Mouse (Mus musculus): Measurements from ENCODE around the gene Dapl1. TPM values are rescaled to one million over a fixed set of nuclear protein-coding genes. Genes with fewer than 3 reads are reported as not detected.

Gene Dapl1
- polyA plus RNA-seq (2015; fragmentation: Nextera tagmentation; extraction: Ambion mirVana): 5.3 and 5.4 TPM in 2 replicates

GRCm38 (mm10) chr2:59484438-59484837, at the start of gene Dapl1:
TSS of gene Dapl1 (plus strand) at chr2:59484653.
- Histone ChIP-seq H3K27me3 (ENCODE audit: control insufficient read depth, insufficient read depth, low read depth, low read length) (no peaks in the 10 kb centered on the region), H3K9me3 (ENCODE audit: control insufficient read depth, low read length) (no peaks in the 10 kb centered on the region), H3K4me3 (ENCODE audit: low read length) (no peak within 1 kb of the TSS), H3K36me3 (ENCODE audit: control insufficient read depth, insufficient read depth, low read length) (no peaks in the 10 kb centered on the region), H3K4me2 (ENCODE audit: low read depth, low read length) (no peak within 1 kb of the TSS), H3K4me1 (replicated peaks; ENCODE audit: control insufficient read depth, insufficient read depth, low read length) (peaks cover 8% of the 10 kb centered on the region; the same call in 1 of the 2 replicates), H3K27ac (ENCODE audit: low read length) (peak within 1 kb of the TSS; percentile 33), H3K9ac (ENCODE audit: low read length) (no peak within 1 kb of the TSS)
- 58% methylated on average over 9 of the region's 9 CpGs for WGBS
- ATAC-seq (ENCODE audit: low read depth): peak; percentile 23; the same call in 1 of the 2 replicates

- 0 out of 2 replicates have a peak, but pooled peaks cover 2% of the 10 kb centered on the region for H3K9me3 ChIP-seq (ENCODE audit: control insufficient read depth, low read length)
- no peak overlapping the region for H3K4me3 ChIP-seq (ENCODE audit: low read length)
- H3K36me3 ChIP-seq (ENCODE audit: control insufficient read depth, insufficient read depth, low read length): no peaks in the 10 kb centered on the region
- ATAC-seq (ENCODE audit: low read depth): no peak
- no peak overlapping the region for H3K9ac ChIP-seq (ENCODE audit: low read length)
- peaks cover 14% of the 10 kb centered on the region for H3K4me1 ChIP-seq (replicated peaks; ENCODE audit: control insufficient read depth, insufficient read depth, low read length)
- H3K27ac ChIP-seq (ENCODE audit: low read length): no peak overlapping the region
- H3K4me2 ChIP-seq (ENCODE audit: low read depth, low read length): no peak overlapping the region
- 88% methylated on average over 9 of the region's 9 CpGs for WGBS
- no peaks in the 10 kb centered on the region for H3K27me3 ChIP-seq (ENCODE audit: control insufficient read depth, insufficient read depth, low read depth, low read length)
Observed at GRCm38 (mm10) chr2:59434820-59435219, 49.6 kb upstream of the Dapl1 start.

- Histone ChIP-seq H3K27me3 (ENCODE audit: control insufficient read depth, insufficient read depth, low read depth, low read length) (no peaks in the 10 kb centered on the region), H3K4me3 (ENCODE audit: low read length) (peak overlapping the region; percentile 38), H3K4me1 (replicated peaks; ENCODE audit: control insufficient read depth, insufficient read depth, low read length) (peaks cover 18% of the 10 kb centered on the region), H3K9ac (ENCODE audit: low read length) (0 out of 2 replicates have a peak overlapping the region, but pooled peaks have one; percentile 45), H3K27ac (ENCODE audit: low read length) (peak overlapping the region; percentile 70), H3K4me2 (ENCODE audit: low read depth, low read length) (peak overlapping the region; percentile 55), H3K9me3 (ENCODE audit: control insufficient read depth, low read length) (0 out of 2 replicates have a peak, but pooled peaks cover 2% of the 10 kb centered on the region), H3K36me3 (ENCODE audit: control insufficient read depth, insufficient read depth, low read length) (no peaks in the 10 kb centered on the region)
- WGBS: 40% methylated on average over 12 of the region's 12 CpGs
- peak; percentile 68 for ATAC-seq (ENCODE audit: low read depth)
Observed at GRCm38 (mm10) chr2:59437684-59438393, 46.6 kb upstream of the Dapl1 start.

DNA sequence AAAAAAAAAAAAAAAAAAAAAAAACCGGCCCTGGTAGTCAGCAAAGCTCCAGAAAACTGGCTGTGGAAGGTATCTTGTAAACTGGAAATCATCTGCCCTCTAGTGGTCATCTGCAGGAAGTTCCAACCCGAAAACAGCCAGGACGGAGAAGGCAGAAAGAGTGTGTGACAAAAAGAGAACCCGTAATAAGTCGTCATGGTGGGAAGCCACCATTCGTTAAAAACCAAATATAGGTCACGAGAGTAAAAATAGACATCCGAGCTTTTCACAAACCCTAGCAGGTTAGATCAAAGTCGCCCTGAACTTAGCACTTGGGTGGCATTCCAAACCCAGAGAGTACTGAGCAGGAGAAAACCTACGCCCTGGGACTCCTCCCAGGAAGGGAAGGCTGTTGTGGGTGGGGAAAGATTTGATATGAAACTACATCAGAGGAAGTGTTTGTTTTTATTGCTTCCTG, 45.9 kb upstream of the Dapl1 start:
- 8% methylated on average over 10 of the region's 10 CpGs for WGBS
- ATAC-seq (ENCODE audit: low read depth): peak; percentile 77

DNA sequence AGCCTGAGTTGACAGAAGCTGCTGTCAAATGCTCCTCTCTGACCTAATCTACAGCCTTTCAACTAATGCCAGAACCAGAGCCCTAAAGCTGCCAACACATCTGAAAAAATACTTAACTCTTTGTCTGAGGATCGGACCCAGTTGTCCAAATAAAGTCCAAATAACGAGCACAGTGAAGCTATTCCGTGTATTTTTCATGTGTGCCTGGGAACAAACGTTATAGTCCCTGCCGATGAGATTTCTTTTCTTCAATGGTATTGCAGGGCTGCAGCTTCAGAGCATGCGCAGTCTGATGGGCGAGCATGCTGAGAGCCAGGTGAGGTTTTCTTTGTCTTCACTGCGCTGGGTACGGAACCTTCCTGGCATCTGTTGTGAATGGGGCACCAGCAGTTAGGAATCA, 44.6 kb upstream of the Dapl1 start:
- Histone ChIP-seq H3K27me3 (ENCODE audit: control insufficient read depth, insufficient read depth, low read depth, low read length) (no peaks in the 10 kb centered on the region), H3K36me3 (ENCODE audit: control insufficient read depth, insufficient read depth, low read length) (no peaks in the 10 kb centered on the region), H3K27ac (ENCODE audit: low read length) (no peak overlapping the region; the same call in 1 of the 2 replicates), H3K4me3 (ENCODE audit: low read length) (no peak overlapping the region), H3K9me3 (ENCODE audit: control insufficient read depth, low read length) (no peaks in the 10 kb centered on the region), H3K9ac (ENCODE audit: low read length) (no peak overlapping the region), H3K4me2 (ENCODE audit: low read depth, low read length) (no peak overlapping the region), H3K4me1 (replicated peaks; ENCODE audit: control insufficient read depth, insufficient read depth, low read length) (peaks cover 18% of the 10 kb centered on the region)
- ATAC-seq (ENCODE audit: low read depth): peak; percentile 39; the same call in 1 of the 2 replicates
- WGBS: 66% methylated on average over 9 of the region's 9 CpGs

More for the DNA sequence above, 45.9 kb upstream of the Dapl1 start:
- H3K4me1 ChIP-seq (replicated peaks; ENCODE audit: control insufficient read depth, insufficient read depth, low read length): peaks cover 18% of the 10 kb centered on the region
- H3K9ac ChIP-seq (ENCODE audit: low read length): 0 out of 2 replicates have a peak overlapping the region, but pooled peaks have one; percentile 45
- 0 out of 2 replicates have a peak, but pooled peaks cover 1% of the 10 kb centered on the region for H3K9me3 ChIP-seq (ENCODE audit: control insufficient read depth, low read length)
- H3K27me3 ChIP-seq (ENCODE audit: control insufficient read depth, insufficient read depth, low read depth, low read length): no peaks in the 10 kb centered on the region
- H3K4me3 ChIP-seq (ENCODE audit: low read length): peak overlapping the region; percentile 38
- H3K27ac ChIP-seq (ENCODE audit: low read length): peak overlapping the region; percentile 70
- H3K4me2 ChIP-seq (ENCODE audit: low read depth, low read length): peak overlapping the region; percentile 55
- H3K36me3 ChIP-seq (ENCODE audit: control insufficient read depth, insufficient read depth, low read length): no peaks in the 10 kb centered on the region

DNA sequence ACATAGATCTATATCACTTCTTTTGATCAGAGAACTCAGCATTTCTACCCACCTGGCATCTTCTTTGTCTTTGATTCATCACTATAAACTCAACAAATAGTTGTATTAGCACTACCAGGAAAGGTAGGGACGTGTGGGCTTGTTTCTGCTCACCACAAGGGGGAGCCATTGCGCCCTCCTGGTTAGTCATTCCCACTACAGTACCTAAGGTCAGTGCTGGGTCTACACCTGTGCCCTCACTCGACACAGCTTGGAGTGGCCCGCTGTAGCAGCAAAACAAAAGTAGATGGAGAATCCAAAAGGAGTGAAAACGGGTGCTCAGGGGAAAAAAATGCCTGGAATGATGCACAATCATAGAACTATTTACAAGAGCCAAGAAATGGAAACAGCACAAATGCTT, 44.0 kb upstream of the Dapl1 start:
- no peaks in the 10 kb centered on the region for H3K36me3 ChIP-seq (ENCODE audit: control insufficient read depth, insufficient read depth, low read length)
- no peak overlapping the region for H3K27ac ChIP-seq (ENCODE audit: low read length)
- no peak for ATAC-seq (ENCODE audit: low read depth)
- no peak overlapping the region for H3K4me3 ChIP-seq (ENCODE audit: low read length)
- H3K27me3 ChIP-seq (ENCODE audit: control insufficient read depth, insufficient read depth, low read depth, low read length): no peaks in the 10 kb centered on the region
- H3K4me2 ChIP-seq (ENCODE audit: low read depth, low read length): no peak overlapping the region
- no peak overlapping the region for H3K9ac ChIP-seq (ENCODE audit: low read length)
- no peaks in the 10 kb centered on the region for H3K9me3 ChIP-seq (ENCODE audit: control insufficient read depth, low read length)
- WGBS: 17% methylated on average over 5 of the region's 5 CpGs
- peaks cover 18% of the 10 kb centered on the region for H3K4me1 ChIP-seq (replicated peaks; ENCODE audit: control insufficient read depth, insufficient read depth, low read length)

GRCm38 (mm10) chr2:59441681-59442080, 42.8 kb upstream of the Dapl1 start:
- ATAC-seq (ENCODE audit: low read depth): no peak
- no peaks in the 10 kb centered on the region for H3K36me3 ChIP-seq (ENCODE audit: control insufficient read depth, insufficient read depth, low read length)
- no peak overlapping the region for H3K9ac ChIP-seq (ENCODE audit: low read length)
- no peak overlapping the region for H3K27ac ChIP-seq (ENCODE audit: low read length)
- peaks cover 18% of the 10 kb centered on the region for H3K4me1 ChIP-seq (replicated peaks; ENCODE audit: control insufficient read depth, insufficient read depth, low read length)
- H3K4me3 ChIP-seq (ENCODE audit: low read length): no peak overlapping the region
- no peaks in the 10 kb centered on the region for H3K9me3 ChIP-seq (ENCODE audit: control insufficient read depth, low read length)
- WGBS: 78% methylated on average over 5 of the region's 5 CpGs
- no peak overlapping the region for H3K4me2 ChIP-seq (ENCODE audit: low read depth, low read length)
- no peaks in the 10 kb centered on the region for H3K27me3 ChIP-seq (ENCODE audit: control insufficient read depth, insufficient read depth, low read depth, low read length)

- Histone ChIP-seq H3K36me3 (ENCODE audit: control insufficient read depth, insufficient read depth, low read length) (no peaks in the 10 kb centered on the region), H3K4me2 (ENCODE audit: low read depth, low read length) (no peak overlapping the region), H3K4me3 (ENCODE audit: low read length) (no peak overlapping the region), H3K9ac (ENCODE audit: low read length) (no peak overlapping the region), H3K27me3 (ENCODE audit: control insufficient read depth, insufficient read depth, low read depth, low read length) (no peaks in the 10 kb centered on the region), H3K9me3 (ENCODE audit: control insufficient read depth, low read length) (no peaks in the 10 kb centered on the region), H3K4me1 (replicated peaks; ENCODE audit: control insufficient read depth, insufficient read depth, low read length) (no peaks in the 10 kb centered on the region), H3K27ac (ENCODE audit: low read length) (no peak overlapping the region)
- 61% methylated on average over 6 of the region's 6 CpGs for WGBS
- ATAC-seq (ENCODE audit: low read depth): no peak
Observed at GRCm38 (mm10) chr2:59446671-59447070, 37.8 kb upstream of the Dapl1 start.

DNA sequence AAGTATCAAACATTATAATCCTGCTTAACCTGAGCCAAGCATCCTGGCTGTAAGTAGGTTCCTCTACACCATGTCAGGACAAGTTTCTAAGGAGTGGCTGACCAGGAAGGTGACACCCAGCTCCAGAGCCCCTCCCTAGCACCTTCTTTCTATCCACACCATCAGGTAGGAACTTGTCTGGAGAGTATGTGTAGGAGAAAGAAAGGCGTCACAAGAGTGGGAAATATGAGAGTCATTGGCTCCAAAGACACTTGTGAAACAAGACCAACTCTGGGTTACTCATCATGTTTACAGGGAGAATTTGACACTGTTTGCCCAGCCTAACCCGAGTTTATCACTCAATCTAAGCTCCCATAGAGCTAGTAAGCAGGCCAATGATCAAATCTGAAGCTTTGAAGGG, 36.7 kb upstream of the Dapl1 start:
- Histone ChIP-seq H3K27ac (ENCODE audit: low read length) (no peak overlapping the region), H3K4me3 (ENCODE audit: low read length) (no peak overlapping the region), H3K9ac (ENCODE audit: low read length) (no peak overlapping the region), H3K4me1 (replicated peaks; ENCODE audit: control insufficient read depth, insufficient read depth, low read length) (no peaks in the 10 kb centered on the region), H3K4me2 (ENCODE audit: low read depth, low read length) (no peak overlapping the region), H3K36me3 (ENCODE audit: control insufficient read depth, insufficient read depth, low read length) (no peaks in the 10 kb centered on the region), H3K9me3 (ENCODE audit: control insufficient read depth, low read length) (no peaks in the 10 kb centered on the region), H3K27me3 (ENCODE audit: control insufficient read depth, insufficient read depth, low read depth, low read length) (no peaks in the 10 kb centered on the region)
- WGBS: 40% methylated on average over 2 of the region's 2 CpGs
- no peak for ATAC-seq (ENCODE audit: low read depth)

Measured in lung, embryonic 16.5 days (tissue).